Mouse (Mus musculus) olfactory bulb, adult 2 months (tissue): ENCODE measurements around the gene Wdr82.

ENCODE experiments used
- CTCF ChIP-seq: fragments of 200-500 bp; IDR thresholded peaks from 2 replicates; pipeline ENCODE4 v1.5.1; 2012; ENCODE audit warnings: low read depth, mild to moderate bottlenecking, low read length, moderate library complexity; ENCODE audit not compliant: insufficient read depth
- POLR2A ChIP-seq: fragments of 200-500 bp; IDR thresholded peaks from 2 replicates; pipeline ENCODE4 v1.6.1; 2012; ENCODE audit warnings: mild to moderate bottlenecking, low read depth, low read length, moderate library complexity; ENCODE audit not compliant: insufficient read depth

DNA sequence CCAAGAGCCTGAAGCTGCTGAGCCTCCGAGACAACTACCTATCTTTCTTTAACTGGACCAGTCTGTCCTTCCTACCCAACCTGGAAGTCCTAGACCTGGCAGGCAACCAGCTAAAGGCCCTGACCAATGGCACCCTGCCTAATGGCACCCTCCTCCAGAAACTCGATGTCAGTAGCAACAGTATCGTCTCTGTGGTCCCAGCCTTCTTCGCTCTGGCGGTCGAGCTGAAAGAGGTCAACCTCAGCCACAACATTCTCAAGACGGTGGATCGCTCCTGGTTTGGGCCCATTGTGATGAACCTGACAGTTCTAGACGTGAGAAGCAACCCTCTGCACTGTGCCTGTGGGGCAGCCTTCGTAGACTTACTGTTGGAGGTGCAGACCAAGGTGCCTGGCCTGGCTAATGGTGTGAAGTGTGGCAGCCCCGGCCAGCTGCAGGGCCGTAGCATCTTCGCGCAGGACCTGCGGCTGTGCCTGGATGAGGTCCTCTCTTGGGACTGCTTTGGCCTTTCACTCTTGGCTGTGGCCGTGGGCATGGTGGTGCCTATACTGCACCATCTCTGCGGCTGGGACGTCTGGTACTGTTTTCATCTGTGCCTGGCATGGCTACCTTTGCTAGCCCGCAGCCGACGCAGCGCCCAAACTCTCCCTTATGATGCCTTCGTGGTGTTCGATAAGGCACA is 54.9 kb downstream of the Wdr82 start:
- TF ChIP-seq CTCF (no peak), POLR2A (no peak)
